Mouse (Mus musculus) embryonic facial prominence, embryonic 12.5 days (tissue): ENCODE results near the gene Olfr1000. TPM values are rescaled to one million over a fixed set of nuclear protein-coding genes. Genes with fewer than 3 reads are reported as not detected.
"Not testable (repeated sequence)": the region's sequence is repeated elsewhere in the genome, so short reads cannot be mapped to it uniquely, and the experiment has no call there.

Experiments
- ATAC-seq: fragments of 200-750 bp; cut with Nextera tagmentation; 2 replicates; pipeline ENCODE4 v1.8.0; 2017; ENCODE audit not compliant: insufficient number of reproducible peaks, insufficient read depth, low FRiP score, low TSS enrichment
- H3K27ac ChIP-seq: fragments of 300-500 bp; sonication (generic); 2 replicates; pipeline ENCODE4 v1.5.1; 2016; ENCODE audit warnings: mild to moderate bottlenecking
- H3K27me3 ChIP-seq: fragments of 300-500 bp; sonication (generic); 2 replicates; pipeline ENCODE4 v1.6.1; 2016; ENCODE audit warnings: mild to moderate bottlenecking, moderate library complexity
- H3K36me3 ChIP-seq: fragments of 300-500 bp; sonication (generic); 2 replicates; pipeline ENCODE4 v1.6.1; 2016; ENCODE audit warnings: mild to moderate bottlenecking
- H3K4me1 ChIP-seq: fragments of 300-500 bp; sonication (generic); 2 replicates; pipeline ENCODE4 v1.6.1; 2016
- H3K4me2 ChIP-seq: fragments of 300-500 bp; sonication (generic); replicated peaks from 2 replicates; pipeline ENCODE4 v1.6.1; 2016; ENCODE audit warnings: mild to moderate bottlenecking, moderate library complexity
- H3K4me3 ChIP-seq: fragments of 300-500 bp; sonication (generic); 2 replicates; pipeline ENCODE4 v1.5.1; 2016; ENCODE audit warnings: mild to moderate bottlenecking
- H3K9ac ChIP-seq: fragments of 300-500 bp; sonication (generic); 2 replicates; pipeline ENCODE4 v1.6.1; 2016; ENCODE audit warnings: mild to moderate bottlenecking, moderate library complexity
- H3K9me3 ChIP-seq: fragments of 300-500 bp; sonication (generic); 2 replicates; pipeline ENCODE4 v1.6.1; 2016; ENCODE audit warnings: mild to moderate bottlenecking, moderate library complexity
- WGBS: fragments of 180-500 bp; shearing (Covaris S2); methylation state at CpG from one replicate; pipeline ENCODE4 v1.1.7; 2016; 5-methylcytosine and 5-hydroxymethylcytosine counted together
- polyA plus RNA-seq: library from polyadenylated mRNA; unstranded; fragments of >200 nt; fragmentation: Nextera tagmentation; extraction: Ambion mirVana; gene quantifications from 2 replicates; pipeline ENCODE4 v1.2.1, GENCODE M21; 2016

Olfr1000 gene
- polyA plus RNA-seq = not detected in 2 replicates

GRCm38 (mm10) chr2:85611803-85612202, at the start of gene Olfr1000:
Gene Olfr1000 (minus strand): TSS chr2:85611903.
- Histone ChIP-seq H3K9me3 (no peaks in the 10 kb centered on the region), H3K27me3 (no peaks in the 10 kb centered on the region), H3K4me3 (no peak within 1 kb of the TSS), H3K4me1 (no peaks in the 10 kb centered on the region), H3K36me3 (no peaks in the 10 kb centered on the region), H3K4me2 (no peak within 1 kb of the TSS), H3K27ac (no peak within 1 kb of the TSS), H3K9ac (no peak within 1 kb of the TSS)
- WGBS = 70% methylated on average over 1 of the region's 1 CpGs
- ATAC-seq = no peak

GRCm38 (mm10) chr2:85650604-85651003, 38.9 kb upstream of the Olfr1000 start, which contains the start of gene Olfr1002:
Gene Olfr1002 (minus strand): TSS chr2:85650704.
- no peak for ATAC-seq
- 94% methylated on average over 1 of the region's 1 CpGs for WGBS

GRCm38 (mm10) chr2:85588648-85589047, 23.1 kb downstream of the Olfr1000 start, which contains the start of gene Olfr998:
Gene Olfr998 (plus strand): TSS chr2:85588948.
- not testable (repeated sequence) for ATAC-seq
- WGBS = 86% methylated on average over 2 of the region's 2 CpGs

More at GRCm38 (mm10) chr2:85650604-85651003, 38.9 kb upstream of the Olfr1000 start, which contains the start of gene Olfr1002:
- Histone ChIP-seq H3K27me3 (no peaks in the 10 kb centered on the region), H3K27ac (no peak within 1 kb of the TSS), H3K36me3 (no peaks in the 10 kb centered on the region), H3K4me3 (no peak within 1 kb of the TSS), H3K4me2 (no peak within 1 kb of the TSS), H3K4me1 (no peaks in the 10 kb centered on the region), H3K9ac (no peak within 1 kb of the TSS), H3K9me3 (no peaks in the 10 kb centered on the region)

GRCm38 (mm10) chr2:85578915-85579314, 32.8 kb downstream of the Olfr1000 start, which contains the start of gene Olfr996:
Gene Olfr996 (plus strand): TSS chr2:85579215.
- H3K9ac ChIP-seq = no peak within 1 kb of the TSS
- H3K27ac ChIP-seq = no peak within 1 kb of the TSS
- H3K9me3 ChIP-seq = no peaks in the 10 kb centered on the region
- H3K4me3 ChIP-seq = no peak within 1 kb of the TSS
- H3K4me2 ChIP-seq = no peak within 1 kb of the TSS
- ATAC-seq = no peak
- no peaks in the 10 kb centered on the region for H3K4me1 ChIP-seq
- H3K27me3 ChIP-seq = no peaks in the 10 kb centered on the region
- H3K36me3 ChIP-seq = no peaks in the 10 kb centered on the region

More at GRCm38 (mm10) chr2:85588648-85589047, 23.1 kb downstream of the Olfr1000 start, which contains the start of gene Olfr998:
- H3K36me3 ChIP-seq, H3K9ac ChIP-seq, H3K4me3 ChIP-seq, H3K4me2 ChIP-seq, H3K4me1 ChIP-seq, H3K27ac ChIP-seq, H3K27me3 ChIP-seq, H3K9me3 ChIP-seq: not testable (repeated sequence)

GRCm38 (mm10) chr2:85561187-85561586, 50.5 kb downstream of the Olfr1000 start:
- no peak for ATAC-seq
- H3K4me2 ChIP-seq = no peak overlapping the region
- 22% methylated on average over 4 of the region's 4 CpGs for WGBS
- H3K9me3 ChIP-seq = no peaks in the 10 kb centered on the region
- no peaks in the 10 kb centered on the region for H3K36me3 ChIP-seq
- H3K4me1 ChIP-seq = no peaks in the 10 kb centered on the region
- H3K9ac ChIP-seq = no peak overlapping the region
- H3K4me3 ChIP-seq = no peak overlapping the region
- H3K27ac ChIP-seq = no peak overlapping the region
- no peaks in the 10 kb centered on the region for H3K27me3 ChIP-seq

GRCm38 (mm10) chr2:85560226-85560625, 51.5 kb downstream of the Olfr1000 start:
- no peak overlapping the region for H3K27ac ChIP-seq
- H3K4me1 ChIP-seq = no peaks in the 10 kb centered on the region
- H3K4me3 ChIP-seq = no peak overlapping the region
- no peaks in the 10 kb centered on the region for H3K27me3 ChIP-seq
- H3K9ac ChIP-seq = no peak overlapping the region
- H3K9me3 ChIP-seq = no peaks in the 10 kb centered on the region
- no peak overlapping the region for H3K4me2 ChIP-seq
- 64% methylated on average over 4 of the region's 4 CpGs for WGBS
- H3K36me3 ChIP-seq = no peaks in the 10 kb centered on the region
- no peak for ATAC-seq

Other genes starting within 250 kb of the Olfr1000 start
- gene Olfr988, start 248.7 kb downstream of the Olfr1000 start, polyA plus RNA-seq = not detected in 2 replicates
- not detected in 2 replicates for gene Olfr992, start 202.4 kb downstream of the Olfr1000 start, polyA plus RNA-seq
- gene Olfr993, start 197.0 kb downstream of the Olfr1000 start, polyA plus RNA-seq = not detected in 2 replicates
- gene Olfr994, start 175.5 kb downstream of the Olfr1000 start, polyA plus RNA-seq = not detected in 2 replicates
- not detected in 2 replicates for gene Olfr995, start 168.3 kb downstream of the Olfr1000 start, polyA plus RNA-seq
- gene 4833423E24Rik, start 92.9 kb downstream of the Olfr1000 start, polyA plus RNA-seq = 0.09 and 0.15 TPM in 2 replicates
- not detected in 2 replicates for gene Olfr996, start 32.7 kb downstream of the Olfr1000 start, polyA plus RNA-seq
- not detected in 2 replicates for gene Olfr998, start 23.0 kb downstream of the Olfr1000 start, polyA plus RNA-seq
- gene Olfr1002, start 38.8 kb upstream of the Olfr1000 start, polyA plus RNA-seq = not detected in 2 replicates
- not detected in 2 replicates for gene Olfr154, start 52.6 kb upstream of the Olfr1000 start, polyA plus RNA-seq
- gene Olfr1006, start 66.9 kb upstream of the Olfr1000 start, polyA plus RNA-seq = not detected in 2 replicates
- gene Olfr1008, start 77.5 kb upstream of the Olfr1000 start, polyA plus RNA-seq = not detected in 2 replicates
- not detected in 2 replicates for gene Olfr1009, start 103.5 kb upstream of the Olfr1000 start, polyA plus RNA-seq
- not detected in 2 replicates for gene Olfr1012, start 150.9 kb upstream of the Olfr1000 start, polyA plus RNA-seq
- gene Olfr1013, start 155.2 kb upstream of the Olfr1000 start, polyA plus RNA-seq = not detected in 2 replicates
- gene Olfr1014, start 160.8 kb upstream of the Olfr1000 start, polyA plus RNA-seq = not detected in 2 replicates
- gene Olfr1015, start 170.1 kb upstream of the Olfr1000 start, polyA plus RNA-seq = not detected in 2 replicates
- not detected in 2 replicates for gene Olfr1016, start 190.6 kb upstream of the Olfr1000 start, polyA plus RNA-seq
- gene Olfr1018, start 206.6 kb upstream of the Olfr1000 start, polyA plus RNA-seq = not detected in 2 replicates
- gene Olfr1019, start 233.6 kb upstream of the Olfr1000 start, polyA plus RNA-seq = not detected in 2 replicates
- gene Olfr1020, start 235.1 kb upstream of the Olfr1000 start, polyA plus RNA-seq = not detected in 2 replicates